Mouse (Mus musculus): ENCODE measurements around the gene Tmprss6. TPM values are rescaled to one million over a fixed set of nuclear protein-coding genes. Genes with fewer than 3 reads are reported as not detected.

Gene Tmprss6
- polyA plus RNA-seq, 1 experiment, result 0.08 TPM

DNA sequence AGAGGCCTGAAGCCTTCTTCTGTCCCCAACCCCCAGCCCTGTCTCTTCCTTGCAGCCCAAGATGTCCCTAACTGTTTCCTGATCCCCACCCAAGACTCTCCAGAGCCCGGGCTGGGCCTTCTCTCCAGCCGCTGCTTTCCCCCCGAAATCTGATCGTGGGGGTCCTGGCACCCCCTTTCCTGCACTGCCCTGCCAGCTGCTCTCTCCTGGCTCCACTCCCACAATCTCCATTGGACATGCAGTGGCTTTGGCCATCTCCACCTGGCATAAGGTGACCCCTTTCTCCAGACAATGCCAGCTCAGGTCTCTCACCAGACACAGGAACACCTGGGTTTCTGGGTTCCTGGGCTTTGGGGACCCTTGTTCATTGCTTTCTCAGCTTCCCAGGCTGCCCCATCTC lies 9.6 kb upstream of the Tmprss6 start:
- no peak overlapping the region for H3ac ChIP-seq (ENCODE audit: control insufficient read depth, insufficient read length)
- H3K27me3 ChIP-seq (ENCODE audit: control insufficient read depth, insufficient read depth, insufficient read length), result peaks cover 21% of the 10 kb centered on the region
- no peaks in the 10 kb centered on the region for H3K79me2 ChIP-seq (ENCODE audit: control insufficient read depth, insufficient read depth)
- TF ChIP-seq SRF (IDR thresholded peaks at IDR 0.05; ENCODE audit: control insufficient read depth, insufficient read length, low read depth) (no peak), E2F4 (IDR thresholded peaks at IDR 0.05; ENCODE audit: insufficient read depth) (no peak), MYOD1 (IDR thresholded peaks at IDR 0.05; ENCODE audit: control insufficient read depth in 1 of 3, insufficient read length in 2 of 3, low read depth in 2 of 3) (no peak), POLR2AphosphoS2 (IDR thresholded peaks at IDR 0.05; ENCODE audit: insufficient read length, low read depth) (no peak), USF1 (IDR thresholded peaks at IDR 0.05; ENCODE audit: low read depth) (no peak), CEBPB (IDR thresholded peaks at IDR 0.05; ENCODE audit: insufficient read depth, poor library complexity, severe bottlenecking) (no peak), TCF12 (IDR thresholded peaks at IDR 0.05; ENCODE audit: insufficient read depth, poor library complexity, severe bottlenecking) (no peak), POLR2A (IDR thresholded peaks at IDR 0.05; ENCODE audit: insufficient read length, low read depth) (no peak), MYOG (IDR thresholded peaks at IDR 0.05; ENCODE audit: control insufficient read depth in 1 of 3, insufficient read depth in 1 of 3, insufficient read length in 2 of 3, low read depth in 2 of 3) (no peak), REST (IDR thresholded peaks at IDR 0.05; ENCODE audit: insufficient read depth, insufficient read length) (no peak), TCF3 (IDR thresholded peaks at IDR 0.05; ENCODE audit: insufficient read length, low read depth) (no peak), MAX (IDR thresholded peaks at IDR 0.05; ENCODE audit: low read depth) (no peak)
- no peak overlapping the region for H3K4me3 ChIP-seq
- H3K36me3 ChIP-seq (ENCODE audit: control insufficient read depth, insufficient read depth), result no peaks in the 10 kb centered on the region
- no peak overlapping the region for H3K4me2 ChIP-seq (ENCODE audit: low read depth)

GRCm38 (mm10) chr15:78476878-78477277 lies 8.4 kb upstream of the Tmprss6 start:
- Histone ChIP-seq H3K4me2 (ENCODE audit: low read depth) (no peak overlapping the region), H3K36me3 (ENCODE audit: control insufficient read depth, insufficient read depth) (no peaks in the 10 kb centered on the region), H3K4me3 (no peak overlapping the region), H3ac (ENCODE audit: control insufficient read depth, insufficient read length) (no peak overlapping the region), H3K27me3 (ENCODE audit: control insufficient read depth, insufficient read depth, insufficient read length) (peaks cover 21% of the 10 kb centered on the region), H3K79me2 (ENCODE audit: control insufficient read depth, insufficient read depth) (no peaks in the 10 kb centered on the region)
- TF ChIP-seq POLR2A (IDR thresholded peaks at IDR 0.05; ENCODE audit: insufficient read length, low read depth), result no peak
- no peak for TF ChIP-seq TCF12 (IDR thresholded peaks at IDR 0.05; ENCODE audit: insufficient read depth, poor library complexity, severe bottlenecking)
- TF ChIP-seq CEBPB (IDR thresholded peaks at IDR 0.05; ENCODE audit: insufficient read depth, poor library complexity, severe bottlenecking), result no peak
- no peak for TF ChIP-seq MYOG (IDR thresholded peaks at IDR 0.05; ENCODE audit: control insufficient read depth in 1 of 3, insufficient read depth in 1 of 3, insufficient read length in 2 of 3, low read depth in 2 of 3)
- TF ChIP-seq MYOD1 (IDR thresholded peaks at IDR 0.05; ENCODE audit: control insufficient read depth in 1 of 3, insufficient read length in 2 of 3, low read depth in 2 of 3), result no peak
- no peak for TF ChIP-seq USF1 (IDR thresholded peaks at IDR 0.05; ENCODE audit: low read depth)
- no peak for TF ChIP-seq POLR2AphosphoS2 (IDR thresholded peaks at IDR 0.05; ENCODE audit: insufficient read length, low read depth)
- no peak for TF ChIP-seq E2F4 (IDR thresholded peaks at IDR 0.05; ENCODE audit: insufficient read depth)
- TF ChIP-seq REST (IDR thresholded peaks at IDR 0.05; ENCODE audit: insufficient read depth, insufficient read length), result no peak
- no peak for TF ChIP-seq MAX (IDR thresholded peaks at IDR 0.05; ENCODE audit: low read depth)
- TF ChIP-seq SRF (IDR thresholded peaks at IDR 0.05; ENCODE audit: control insufficient read depth, insufficient read length, low read depth), result no peak
- TF ChIP-seq TCF3 (IDR thresholded peaks at IDR 0.05; ENCODE audit: insufficient read length, low read depth), result no peak

GRCm38 (mm10) chr15:78475604-78476031 lies 7.2 kb upstream of the Tmprss6 start:
- TF ChIP-seq SRF (IDR thresholded peaks at IDR 0.05; ENCODE audit: control insufficient read depth, insufficient read length, low read depth) (no peak), MYOG (IDR thresholded peaks at IDR 0.05; ENCODE audit: control insufficient read depth in 1 of 3, insufficient read depth in 1 of 3, insufficient read length in 2 of 3, low read depth in 2 of 3) (peak in 1 of 3 experiments; percentile 7), MYOD1 (IDR thresholded peaks at IDR 0.05; ENCODE audit: control insufficient read depth in 1 of 3, insufficient read length in 2 of 3, low read depth in 2 of 3) (peak in 1 of 3 experiments; percentile 43), POLR2AphosphoS2 (IDR thresholded peaks at IDR 0.05; ENCODE audit: insufficient read length, low read depth) (no peak)
- Histone ChIP-seq H3K4me3 (no peak overlapping the region), H3K36me3 (ENCODE audit: control insufficient read depth, insufficient read depth) (no peaks in the 10 kb centered on the region), H3K4me2 (ENCODE audit: low read depth) (no peak overlapping the region), H3K27me3 (ENCODE audit: control insufficient read depth, insufficient read depth, insufficient read length) (peaks cover 21% of the 10 kb centered on the region), H3ac (ENCODE audit: control insufficient read depth, insufficient read length) (no peak overlapping the region), H3K79me2 (ENCODE audit: control insufficient read depth, insufficient read depth) (no peaks in the 10 kb centered on the region)

DNA sequence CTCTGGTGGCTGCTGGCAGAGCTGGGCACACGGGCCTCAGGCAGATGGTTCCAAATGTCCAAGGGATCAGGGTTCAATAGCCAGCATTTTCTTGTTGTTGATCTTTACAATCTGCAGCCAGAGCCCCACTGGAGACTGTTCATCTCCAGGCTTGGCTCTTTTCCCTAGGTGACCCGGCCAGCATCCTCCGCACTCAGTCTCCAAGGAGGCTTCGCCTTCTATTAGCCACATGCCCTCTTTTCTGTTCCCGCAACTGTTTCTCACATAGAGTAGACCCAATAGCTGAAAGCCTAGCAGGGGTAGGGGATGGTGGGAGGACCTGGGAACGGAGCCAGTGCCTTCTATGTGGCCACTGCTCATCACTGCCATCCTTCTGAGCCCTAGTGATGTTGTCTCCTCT lies 5.0 kb upstream of the Tmprss6 start:
- no peak overlapping the region for H3K4me3 ChIP-seq
- TF ChIP-seq CEBPB (IDR thresholded peaks at IDR 0.05; ENCODE audit: insufficient read depth, poor library complexity, severe bottlenecking) (no peak), MYOD1 (IDR thresholded peaks at IDR 0.05; ENCODE audit: control insufficient read depth in 1 of 3, insufficient read length in 2 of 3, low read depth in 2 of 3) (no peak), POLR2A (IDR thresholded peaks at IDR 0.05; ENCODE audit: insufficient read length, low read depth) (no peak), TCF3 (IDR thresholded peaks at IDR 0.05; ENCODE audit: insufficient read length, low read depth) (no peak), REST (IDR thresholded peaks at IDR 0.05; ENCODE audit: insufficient read depth, insufficient read length) (no peak), POLR2AphosphoS2 (IDR thresholded peaks at IDR 0.05; ENCODE audit: insufficient read length, low read depth) (no peak), E2F4 (IDR thresholded peaks at IDR 0.05; ENCODE audit: insufficient read depth) (no peak)
- no peaks in the 10 kb centered on the region for H3K36me3 ChIP-seq (ENCODE audit: control insufficient read depth, insufficient read depth)
- H3K27me3 ChIP-seq (ENCODE audit: control insufficient read depth, insufficient read depth, insufficient read length), result peaks cover 21% of the 10 kb centered on the region
- no peak overlapping the region for H3K4me2 ChIP-seq (ENCODE audit: low read depth)
- H3ac ChIP-seq (ENCODE audit: control insufficient read depth, insufficient read length), result no peak overlapping the region
- no peaks in the 10 kb centered on the region for H3K79me2 ChIP-seq (ENCODE audit: control insufficient read depth, insufficient read depth)

- Histone ChIP-seq H3K79me2 (ENCODE audit: control insufficient read depth, insufficient read depth) (no peaks in the 10 kb centered on the region), H3ac (ENCODE audit: control insufficient read depth, insufficient read length) (no peak overlapping the region), H3K36me3 (ENCODE audit: control insufficient read depth, insufficient read depth) (no peaks in the 10 kb centered on the region), H3K27me3 (ENCODE audit: control insufficient read depth, insufficient read depth, insufficient read length) (peaks cover 25% of the 10 kb centered on the region), H3K4me2 (ENCODE audit: low read depth) (no peak overlapping the region), H3K4me3 (no peak overlapping the region)
- TF ChIP-seq USF1 (IDR thresholded peaks at IDR 0.05; ENCODE audit: low read depth) (no peak), MYOD1 (IDR thresholded peaks at IDR 0.05; ENCODE audit: control insufficient read depth in 1 of 3, insufficient read length in 2 of 3, low read depth in 2 of 3) (no peak), REST (IDR thresholded peaks at IDR 0.05; ENCODE audit: insufficient read depth, insufficient read length) (no peak), MYOG (IDR thresholded peaks at IDR 0.05; ENCODE audit: control insufficient read depth in 1 of 3, insufficient read depth in 1 of 3, insufficient read length in 2 of 3, low read depth in 2 of 3) (no peak), CEBPB (IDR thresholded peaks at IDR 0.05; ENCODE audit: insufficient read depth, poor library complexity, severe bottlenecking) (no peak), POLR2A (IDR thresholded peaks at IDR 0.05; ENCODE audit: insufficient read length, low read depth) (no peak), MAX (IDR thresholded peaks at IDR 0.05; ENCODE audit: low read depth) (no peak), E2F4 (IDR thresholded peaks at IDR 0.05; ENCODE audit: insufficient read depth) (no peak), TCF3 (IDR thresholded peaks at IDR 0.05; ENCODE audit: insufficient read length, low read depth) (no peak), TCF12 (IDR thresholded peaks at IDR 0.05; ENCODE audit: insufficient read depth, poor library complexity, severe bottlenecking) (no peak), SRF (IDR thresholded peaks at IDR 0.05; ENCODE audit: control insufficient read depth, insufficient read length, low read depth) (no peak), POLR2AphosphoS2 (IDR thresholded peaks at IDR 0.05; ENCODE audit: insufficient read length, low read depth) (no peak)
These were observed 3.5 kb upstream of the Tmprss6 start for GRCm38 (mm10) chr15:78471902-78472301.
